Mouse (Mus musculus) erythroid progenitor cell, adult 5-6 weeks (primary cell): ENCODE data around the gene Nr1h4. TPM values are rescaled to one million over a fixed set of nuclear protein-coding genes. Genes with fewer than 3 reads are reported as not detected.
A peak's percentile ranks its signal among the peaks of the same experiment; 100 is the strongest.

ENCODE experiments used
- ATAC-seq: replicated peaks from 2 replicates; pipeline ENCODE4 v1.8.0; 2016; ENCODE audit warnings: moderate number of reproducible peaks, mild to moderate bottlenecking, moderate TSS enrichment, inconsistent platforms; ENCODE audit not compliant: poor library complexity, low FRiP score, severe bottlenecking
- total RNA-seq, 2 experiments: library from RNA; stranded (forward) in 1 of 2; stranded (reverse) in 1 of 2; fragments of 150-400 nt in 1 of 2; fragments of 186-747, 209-891 nt in 1 of 2; gene quantifications; 2 replicates each; pipeline versions ENCODE4 v1.2.3 to v1.2.4; 2015 to 2017; ENCODE audit warnings: low replicate concordance in 2 of 2

Nr1h4 gene
- total RNA-seq, 2 experiments from 2014 or later, result not detected

DNA sequence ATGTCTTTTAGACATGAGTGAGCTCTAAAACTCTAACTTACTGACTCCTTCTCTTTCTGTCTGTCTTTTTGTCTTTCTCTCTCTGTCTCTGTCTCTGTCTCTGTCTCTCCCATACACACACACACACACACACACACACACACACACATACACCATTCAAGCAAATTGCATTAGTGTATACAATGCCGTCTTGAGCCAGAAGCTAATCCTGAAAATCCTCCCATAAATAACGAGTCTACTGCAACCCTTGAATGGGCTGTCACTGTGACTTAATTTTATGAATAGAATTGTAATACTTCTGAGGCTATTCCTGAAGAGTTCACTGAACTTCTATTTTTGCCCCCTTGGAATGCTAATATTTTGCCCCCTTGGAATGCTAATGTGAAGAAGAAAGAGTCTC lies 7.6 kb downstream of the Nr1h4 start:
- no peak for ATAC-seq

DNA sequence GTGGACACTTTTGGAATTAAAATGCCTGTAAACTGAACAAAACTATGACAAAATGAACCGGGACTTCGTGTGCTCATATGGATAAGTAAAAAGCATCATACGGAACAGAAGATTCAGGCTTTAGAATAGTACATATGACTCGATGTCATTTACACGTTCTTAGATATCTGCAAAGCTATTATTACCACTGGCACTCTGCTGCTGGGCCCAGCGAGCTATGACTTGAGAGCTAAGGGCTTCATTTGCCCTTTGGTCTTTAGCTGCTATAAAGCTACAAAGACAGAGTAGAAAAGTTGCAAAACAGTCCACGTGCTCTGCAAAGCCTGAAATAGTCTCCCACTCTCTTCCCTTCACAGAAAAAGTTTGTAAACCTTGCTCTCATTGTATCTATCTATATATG lies 10.9 kb downstream of the Nr1h4 start:
- ATAC-seq, result no peak

DNA sequence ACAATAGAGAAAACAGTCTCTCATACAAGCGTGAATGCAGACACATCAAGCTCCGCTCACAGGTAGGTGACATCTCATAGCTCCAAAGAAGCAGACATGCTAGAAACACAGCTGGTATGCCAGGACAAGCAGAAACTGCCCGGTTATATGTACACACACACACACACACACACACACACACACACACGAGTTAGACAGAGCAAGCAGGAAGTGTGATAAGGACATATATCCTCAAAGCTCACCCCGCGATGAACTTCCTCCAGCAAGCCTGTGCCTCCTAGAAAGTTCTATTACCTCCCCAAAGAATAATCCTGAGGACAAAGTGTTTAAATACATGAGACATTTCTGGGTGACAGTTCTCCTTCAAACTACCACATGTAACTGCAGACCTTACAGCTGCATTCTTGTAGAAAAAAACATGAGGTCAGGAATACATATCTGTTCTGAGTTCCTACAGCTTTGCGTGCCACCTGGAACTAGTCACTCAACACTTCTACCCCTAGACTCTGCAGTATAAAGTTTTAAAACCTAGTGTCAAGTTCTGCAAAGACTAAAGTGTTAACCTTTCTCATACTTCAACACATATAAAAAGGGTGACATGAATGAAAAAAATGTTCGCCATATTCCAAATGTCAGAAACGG lies 11.5 kb downstream of the Nr1h4 start:
- no peak for ATAC-seq

DNA sequence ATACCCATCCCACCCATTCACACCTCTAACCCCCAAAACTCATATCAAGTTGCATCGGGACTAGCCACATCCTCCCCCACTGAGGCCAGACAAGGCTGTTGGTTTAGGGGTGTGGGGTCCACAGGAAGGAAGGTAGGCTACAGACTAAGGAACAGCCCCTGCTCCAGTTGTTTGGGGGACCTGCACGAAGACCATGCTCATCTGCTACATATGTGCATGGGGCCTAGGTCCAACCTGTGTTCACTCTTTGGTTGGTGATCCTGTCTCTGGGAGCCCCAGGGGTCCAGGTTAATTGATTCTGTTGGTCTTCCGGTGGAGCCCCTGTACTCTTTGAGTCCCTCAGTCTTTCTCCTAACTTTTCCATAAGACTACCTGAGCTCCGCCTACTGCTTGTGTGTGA lies 13.0 kb downstream of the Nr1h4 start:
- ATAC-seq, result no peak

DNA sequence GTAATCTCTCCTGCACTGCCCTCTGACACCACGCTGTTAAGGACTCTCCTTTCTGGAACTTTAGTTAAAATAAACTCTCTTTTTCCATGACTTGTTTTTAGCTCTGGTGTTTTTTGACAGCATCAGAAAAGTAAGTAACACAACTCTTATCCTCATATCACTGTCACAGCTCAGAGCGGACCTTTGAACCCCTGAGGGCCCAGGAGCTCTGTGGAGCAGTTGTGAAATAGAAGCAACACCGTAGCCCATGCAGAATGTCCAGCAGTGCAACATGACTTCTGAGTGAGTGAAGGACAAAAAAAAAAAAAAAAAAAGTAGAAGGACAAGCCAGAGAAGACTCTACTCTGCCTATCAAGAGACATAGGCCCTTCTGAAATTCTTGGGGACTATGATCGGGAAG lies 14.2 kb downstream of the Nr1h4 start:
- no peak for ATAC-seq

DNA sequence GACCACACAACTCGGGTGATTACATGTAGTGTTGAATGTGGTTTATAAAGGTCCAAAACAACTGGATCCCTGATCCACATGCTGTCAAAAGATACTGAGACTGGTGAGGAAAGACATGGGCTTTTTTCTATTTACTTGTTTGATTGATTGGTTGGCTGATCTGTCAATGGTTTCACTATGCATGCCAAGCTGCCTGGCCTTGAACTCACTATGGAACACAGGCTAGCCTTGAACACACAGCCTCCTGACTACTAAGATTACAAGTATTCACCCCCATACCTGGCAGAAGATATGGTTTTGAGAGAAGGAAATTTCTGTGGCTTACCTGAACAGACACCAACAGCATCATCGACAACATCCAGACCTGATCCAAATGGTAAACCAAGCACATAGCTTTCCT lies 15.0 kb downstream of the Nr1h4 start:
- no peak for ATAC-seq

DNA sequence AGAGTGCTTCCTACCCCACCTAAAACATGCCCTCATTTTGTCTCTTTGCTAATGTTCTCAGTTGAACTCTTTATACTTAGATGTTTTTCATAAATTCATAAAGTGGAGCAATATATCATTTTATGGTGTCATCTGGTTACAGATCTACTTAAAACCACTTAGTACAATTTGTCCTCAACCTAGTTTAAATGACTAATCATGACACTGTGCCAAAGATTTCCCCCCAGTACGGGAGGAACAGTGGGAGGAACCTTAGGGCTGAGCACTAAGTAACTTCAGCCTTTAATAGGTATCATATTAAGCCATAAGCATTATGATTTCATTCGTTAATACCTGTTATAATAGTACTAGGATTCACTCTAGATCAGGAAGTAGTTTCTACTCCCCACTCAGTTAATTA lies 17.6 kb downstream of the Nr1h4 start:
- no peak for ATAC-seq

DNA sequence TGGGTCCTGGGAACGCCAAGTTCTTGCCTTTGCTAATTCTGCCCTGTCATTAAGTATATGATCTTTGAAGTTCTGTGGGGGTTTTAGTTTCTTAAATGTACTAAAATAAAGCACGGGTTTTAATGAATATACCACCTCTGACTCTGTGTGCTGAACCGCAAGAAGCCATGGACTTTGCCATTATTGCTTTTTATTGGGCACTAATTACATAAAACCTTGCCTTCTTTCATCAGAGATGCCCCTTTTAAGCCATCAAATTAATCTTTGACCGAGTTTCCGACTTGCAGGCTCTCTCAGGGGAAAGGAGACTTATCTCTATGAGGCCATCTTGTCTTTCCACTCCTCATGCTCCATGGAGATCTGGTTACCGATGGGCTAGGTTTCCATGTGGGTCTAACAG lies 20.8 kb downstream of the Nr1h4 start:
- ATAC-seq, result no peak

DNA sequence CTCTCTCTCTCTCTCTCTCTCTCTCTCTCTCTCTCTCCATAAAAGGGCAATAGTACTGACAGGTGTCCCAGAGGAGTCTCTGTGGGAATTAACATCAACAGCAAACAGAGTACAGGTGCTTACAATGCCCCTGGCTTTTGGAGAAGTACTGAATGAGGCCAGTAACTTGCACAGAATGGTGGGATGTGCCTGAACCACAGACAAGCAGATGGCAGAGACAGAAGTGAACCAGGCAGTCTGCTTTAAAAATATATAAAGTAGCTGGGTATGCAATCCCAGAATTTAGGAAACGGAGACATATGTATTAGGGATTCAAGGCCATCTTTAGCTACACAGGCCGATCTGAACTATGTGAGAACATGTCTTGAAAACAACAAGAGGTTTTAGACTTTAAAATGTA lies 22.8 kb downstream of the Nr1h4 start:
- no peak for ATAC-seq

DNA sequence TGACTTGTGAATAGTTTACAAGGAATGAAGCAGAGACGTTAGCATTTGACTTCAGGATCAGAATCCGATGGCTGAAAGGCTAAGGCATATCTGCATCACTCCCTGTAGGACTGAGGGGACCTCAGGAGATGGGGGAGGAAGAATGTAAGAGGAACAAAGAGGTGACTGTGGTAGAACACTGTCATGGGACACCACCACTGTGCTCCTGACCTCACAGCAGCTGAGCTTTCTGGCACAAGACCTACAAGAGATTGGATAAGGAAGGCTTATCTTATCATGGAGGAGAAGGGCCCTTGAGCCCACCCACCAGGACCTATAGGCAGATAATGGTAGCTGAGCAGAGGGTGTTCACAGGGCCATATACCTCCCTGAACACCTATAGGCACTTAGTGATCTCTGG lies 24.8 kb downstream of the Nr1h4 start:
- ATAC-seq, result no peak

DNA sequence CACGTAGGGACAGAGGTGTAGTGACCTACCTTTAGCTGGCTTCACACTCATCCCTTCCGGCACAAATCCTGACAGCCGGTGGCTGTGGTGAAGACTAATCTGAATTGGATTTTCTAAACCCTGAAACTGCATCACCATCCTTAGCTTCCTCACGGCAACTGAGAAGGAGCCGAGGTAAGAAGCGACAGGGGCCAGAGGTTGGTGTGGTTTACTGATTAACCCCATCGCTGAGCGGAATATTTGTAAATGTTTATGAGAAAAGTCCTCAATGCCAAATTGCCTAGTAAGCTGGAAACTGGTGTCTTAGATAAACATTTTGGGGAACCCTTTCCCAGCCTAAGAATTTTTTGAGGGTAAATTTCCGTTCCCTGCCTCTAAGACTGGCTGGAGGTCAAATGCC lies 26.9 kb downstream of the Nr1h4 start:
- no peak for ATAC-seq

DNA sequence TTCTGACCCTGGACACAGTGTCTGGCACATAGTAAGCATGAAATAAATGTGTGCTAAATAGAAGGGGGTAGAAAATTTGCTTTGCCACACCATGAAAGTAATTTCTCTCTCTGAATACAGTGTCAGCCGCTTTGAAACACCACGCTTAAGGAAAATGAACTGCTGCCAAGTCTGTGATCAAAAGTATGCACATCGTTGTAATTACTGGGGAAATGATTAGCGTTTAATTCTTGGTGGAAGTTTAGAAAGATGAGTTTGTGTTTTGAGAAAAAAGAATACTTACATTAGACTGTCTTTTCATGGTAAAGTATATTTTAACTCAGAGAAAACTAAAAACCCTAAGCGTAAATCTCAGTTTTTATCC lies 27.8 kb downstream of the Nr1h4 start:
- ATAC-seq, result no peak

DNA sequence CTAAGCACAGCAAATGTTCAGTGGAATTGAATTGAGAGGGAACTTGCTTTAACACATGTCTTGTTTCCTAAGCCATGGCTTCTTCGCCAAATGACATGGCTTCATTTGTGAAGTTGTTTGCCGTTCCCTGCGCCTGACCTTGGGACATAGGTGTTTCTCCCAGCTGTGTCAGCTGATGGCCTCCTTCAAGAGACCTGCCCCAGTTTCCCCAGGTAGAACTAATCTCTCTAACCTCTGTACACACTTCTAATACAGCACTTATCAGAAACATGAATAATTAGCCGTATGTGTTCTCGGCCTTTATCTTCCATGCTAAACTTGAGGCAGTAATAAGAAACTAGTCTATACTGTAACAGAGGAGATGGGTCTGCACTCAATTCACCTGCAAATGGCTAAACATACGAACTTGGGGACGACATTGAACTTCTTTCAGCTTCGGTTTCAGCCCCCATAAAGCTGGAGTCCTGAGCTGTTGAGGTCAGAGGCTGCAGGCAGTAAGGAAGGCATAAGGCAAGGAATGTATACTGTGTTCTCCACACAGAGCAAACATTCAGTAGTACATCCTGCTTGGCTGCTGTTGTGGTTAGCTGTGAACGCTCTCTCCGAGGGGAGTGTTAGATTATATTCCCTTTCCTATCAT lies 28.3 kb downstream of the Nr1h4 start:
- ATAC-seq, result no peak

DNA sequence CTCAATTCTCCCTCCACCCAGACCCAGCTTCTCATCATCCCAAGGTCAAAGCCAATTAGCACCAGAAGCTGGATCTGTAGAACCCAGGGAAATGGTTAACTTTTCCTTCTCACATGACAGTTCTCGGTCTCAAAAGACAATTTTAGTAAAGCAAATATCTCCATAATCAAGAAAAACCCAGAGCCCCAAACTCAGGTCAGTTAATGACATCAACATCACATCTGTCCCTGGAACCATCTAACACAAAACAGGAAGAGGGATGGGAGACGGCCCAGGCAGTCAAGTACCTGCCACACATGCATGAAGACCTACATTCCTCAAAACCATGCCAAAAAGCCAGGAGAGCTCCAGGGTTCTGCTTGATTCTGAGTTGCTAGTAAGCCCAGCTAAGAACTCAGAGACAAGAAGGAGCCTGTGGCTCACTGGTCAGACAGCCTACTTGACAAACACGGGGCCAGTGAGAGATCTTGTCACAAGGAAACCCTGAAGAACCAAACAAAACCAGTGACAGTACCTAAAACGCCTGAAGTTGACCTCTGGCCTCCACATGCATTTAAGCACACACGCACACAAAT lies 30.3 kb downstream of the Nr1h4 start:
- ATAC-seq, result no peak

DNA sequence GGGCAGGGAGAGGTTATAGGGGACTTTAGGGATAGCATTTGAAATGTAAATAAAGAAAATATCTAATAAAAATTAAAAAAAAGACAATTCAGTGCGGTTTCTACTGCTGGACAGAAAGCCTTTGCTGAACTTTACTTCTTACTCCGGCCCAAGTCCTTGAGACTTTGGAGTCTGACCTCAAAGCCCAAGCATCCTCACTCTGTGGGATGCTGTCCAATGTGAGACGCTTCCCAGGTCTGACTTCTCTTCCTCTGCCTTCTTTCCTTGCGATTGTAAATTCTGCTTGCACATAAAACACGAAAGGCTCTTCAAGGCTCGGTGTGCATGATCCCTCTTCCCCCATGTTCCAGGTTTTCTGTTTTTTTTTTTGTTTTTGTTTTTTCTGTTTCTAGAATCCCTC lies 31.5 kb downstream of the Nr1h4 start:
- ATAC-seq, result no peak

DNA sequence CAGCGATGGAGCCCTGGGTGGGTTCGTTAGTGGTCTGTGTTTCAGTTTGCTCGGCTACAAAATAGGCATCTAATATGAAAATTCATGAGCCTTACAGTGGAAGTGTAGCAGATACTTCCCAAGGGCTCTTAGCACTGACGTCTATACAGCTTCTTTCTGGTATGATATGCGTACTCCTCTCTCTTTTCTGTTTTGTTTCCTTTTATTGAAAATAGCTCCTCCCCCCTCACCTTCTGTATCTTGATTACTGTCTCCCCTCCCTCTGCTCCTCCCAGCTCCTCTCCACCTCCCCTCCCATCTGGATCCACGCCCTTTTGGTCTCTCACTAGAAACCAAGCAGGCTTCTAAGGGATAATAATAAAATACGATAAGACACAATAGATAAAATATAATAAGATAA lies 37.8 kb downstream of the Nr1h4 start:
- ATAC-seq, result peak; percentile 57; the same call in 1 of the 2 replicates

DNA sequence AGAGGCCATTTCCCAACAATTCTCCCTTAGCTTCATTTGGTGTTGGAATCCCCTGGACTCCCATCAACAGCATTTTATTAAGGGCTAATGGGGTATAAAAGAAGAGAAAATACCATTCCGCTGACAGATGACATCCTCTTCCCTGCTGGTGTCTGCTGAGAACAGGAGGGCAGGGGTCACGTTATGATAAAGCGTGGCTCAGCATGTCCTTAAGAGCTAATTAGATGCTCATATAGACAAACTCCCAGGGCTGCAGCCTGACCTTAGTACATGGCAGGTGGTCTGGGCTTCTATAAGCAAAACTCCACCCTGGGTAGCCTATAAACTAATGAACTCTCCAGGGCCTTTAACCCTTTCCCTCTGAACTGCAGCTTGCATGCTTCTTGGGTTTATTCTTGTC lies 42.1 kb downstream of the Nr1h4 start:
- ATAC-seq, result no peak

DNA sequence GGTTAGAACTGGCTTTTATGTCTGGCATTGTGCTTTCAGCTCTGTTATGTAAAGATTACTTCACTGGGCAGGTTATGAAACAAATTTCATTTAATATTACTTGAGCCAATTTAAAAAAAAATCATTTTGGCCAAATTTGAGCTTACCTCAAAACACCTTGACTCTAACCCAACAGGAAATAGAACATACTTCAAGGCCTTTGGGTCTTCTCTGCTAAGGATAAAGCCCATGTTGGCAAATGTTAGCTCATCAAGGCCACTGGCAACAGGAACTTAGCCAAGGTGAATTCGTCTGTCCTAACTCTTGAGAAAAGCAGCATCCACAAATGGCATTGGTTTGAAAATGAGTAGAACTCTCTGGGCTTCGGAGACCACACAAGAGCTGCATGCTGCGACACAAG lies 43.1 kb downstream of the Nr1h4 start:
- no peak for ATAC-seq

DNA sequence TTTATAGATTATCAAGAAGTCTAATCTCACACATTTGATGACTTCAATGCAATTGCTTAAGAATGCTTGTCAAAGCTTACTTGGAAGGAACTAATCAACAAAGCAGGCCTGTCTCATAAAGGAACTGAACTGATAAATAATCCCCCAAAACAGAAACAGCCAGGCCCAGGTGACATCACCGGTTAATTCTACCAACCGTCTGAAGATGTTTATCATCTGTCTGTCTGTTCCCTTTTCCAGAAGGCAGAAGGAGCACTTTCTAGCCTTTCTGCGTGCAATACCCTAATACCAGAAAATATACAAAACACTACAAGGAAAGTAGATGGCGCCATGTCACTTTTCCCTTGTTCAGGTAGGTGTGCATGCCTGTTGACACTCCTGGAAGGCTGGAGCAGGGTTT lies 43.9 kb downstream of the Nr1h4 start:
- ATAC-seq, result no peak

DNA sequence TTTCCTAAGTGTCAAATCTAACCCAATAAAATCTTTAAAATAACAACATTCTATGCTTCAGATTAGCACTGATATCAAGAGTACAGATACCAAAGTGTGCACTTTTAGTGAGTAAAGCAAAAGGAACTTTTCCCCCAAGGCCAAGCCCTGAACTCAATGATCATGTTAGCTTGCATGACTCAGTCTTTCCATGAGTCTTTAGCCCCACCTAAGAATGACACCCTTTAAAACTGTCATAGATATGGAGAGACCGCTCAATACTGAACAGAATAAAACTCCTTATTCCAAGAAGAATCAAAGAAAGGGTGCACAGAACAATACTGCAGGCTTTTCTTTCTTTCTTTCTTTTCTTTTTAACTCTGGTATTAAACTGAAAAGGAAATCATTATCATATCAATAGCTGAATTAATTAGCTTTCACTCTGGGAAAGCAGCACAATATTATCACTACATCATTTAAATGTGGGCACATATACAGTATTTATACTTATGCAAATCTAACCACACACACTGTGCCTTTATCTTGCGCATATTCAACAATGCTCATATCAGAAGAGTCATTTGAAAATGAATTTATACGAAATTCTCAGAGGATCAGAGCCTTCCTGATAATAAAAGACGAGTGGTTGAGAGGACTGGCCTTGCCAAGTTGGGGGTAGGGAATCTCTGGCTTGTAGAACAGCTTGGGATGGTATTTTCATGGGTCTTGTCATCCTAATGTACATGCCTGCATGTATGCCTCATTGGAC lies 46.2 kb downstream of the Nr1h4 start:
- ATAC-seq, result no peak

DNA sequence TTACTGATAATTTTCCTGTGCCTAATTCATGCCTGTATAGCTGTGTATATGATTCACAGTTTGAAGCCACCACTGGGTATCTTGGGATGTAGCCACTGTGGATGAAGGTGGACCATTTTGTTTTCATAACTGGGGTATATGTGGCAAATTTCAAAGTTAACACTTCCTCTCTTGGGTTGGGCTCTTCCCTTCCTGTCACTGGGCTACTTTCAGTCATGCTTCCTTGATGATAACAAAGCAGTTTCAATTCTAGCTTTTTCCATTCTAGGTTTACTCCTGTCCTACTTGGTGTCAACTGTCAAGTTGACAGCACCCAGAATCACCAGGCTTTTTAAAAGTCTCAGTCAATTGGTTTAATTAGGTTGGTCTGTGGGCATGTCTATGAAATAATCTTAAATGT lies 48.5 kb downstream of the Nr1h4 start:
- ATAC-seq, result no peak
